Mouse (Mus musculus) gastrocnemius, postnatal 10 days (tissue): Measurements from ENCODE around the gene Yars2. TPM values are rescaled to one million over a fixed set of nuclear protein-coding genes. Genes with fewer than 3 reads are reported as not detected.

Experiments used
- total RNA-seq, 2 experiments: library from RNA; stranded (reverse); gene quantifications; 2 replicates each; pipeline ENCODE4 v1.2.3; 2021

Yars2 gene
- total RNA-seq, 2 experiments from 2014 or later = 15.4 to 16.7 TPM

Other genes with a start within 250 kb of the Yars2 start
- 1 to 10 TPM; 1.0 to 1.2 TPM for gene Pkp2, start 89.6 kb upstream of the Yars2 start, total RNA-seq
- 10 to 100 TPM; 77.6 to 79.1 TPM for gene Dnm1l, start 56.0 kb downstream of the Yars2 start, total RNA-seq